Mouse (Mus musculus): ENCODE measurements around the gene Depdc1b.

- TF ChIP-seq POLR2A (IDR thresholded peaks at IDR 0.05; ENCODE audit: low read depth, low read length) (no peak), CTCF (IDR thresholded peaks at IDR 0.05; ENCODE audit: extremely low read depth, insufficient read length, insufficient replicate concordance, low read depth, low read length) (no peak)
These were observed 41.2 kb downstream of the Depdc1b start for GRCm38 (mm10) chr13:108357362-108357761.

Data from small intestine, adult 2 months (tissue).